Mouse (Mus musculus) forebrain, embryonic 14.5 days (tissue): ENCODE data around the gene Thy1. TPM values are rescaled to one million over a fixed set of nuclear protein-coding genes. Genes with fewer than 3 reads are reported as not detected.

Source experiments
- ATAC-seq: fragments of 200-750 bp; cut with Nextera tagmentation; 2 replicates; pipeline ENCODE4 v1.8.0; 2017; ENCODE audit warnings: mild to moderate bottlenecking, moderate library complexity
- DNase-seq: peaks from one replicate; pipeline ENCODE4 v3.0.0-alpha.2; 2015; ENCODE audit warnings: low spot score
- H3K27ac ChIP-seq: fragments of 300-500 bp; sonication (generic); 2 replicates; pipeline ENCODE4 v1.5.1; 2014; ENCODE audit warnings: low read depth, mild to moderate bottlenecking, control low read depth, low read length, moderate library complexity
- H3K27me3 ChIP-seq: fragments of 300-500 bp; sonication (generic); replicated peaks from 2 replicates; pipeline ENCODE4 v1.6.1; 2014; ENCODE audit warnings: low read length, control low read depth, mixed read lengths; ENCODE audit not compliant: control insufficient read depth, insufficient read depth
- H3K36me3 ChIP-seq: fragments of 300-500 bp; sonication (generic); 2 replicates; pipeline ENCODE4 v1.6.1; 2014; ENCODE audit warnings: low read length, control low read depth; ENCODE audit not compliant: control insufficient read depth, insufficient read depth
- H3K4me1 ChIP-seq: fragments of 300-500 bp; sonication (generic); 2 replicates; pipeline ENCODE4 v1.6.1; 2014; ENCODE audit warnings: antibody characterized with exemption, low read length, control low read depth; ENCODE audit not compliant: control insufficient read depth, insufficient read depth
- H3K4me2 ChIP-seq: fragments of 300-500 bp; sonication (generic); 2 replicates; pipeline ENCODE4 v1.6.1; 2014; ENCODE audit warnings: mild to moderate bottlenecking, control low read depth, low read length
- H3K4me3 ChIP-seq: fragments of 300-500 bp; sonication (generic); 2 replicates; pipeline ENCODE4 v1.5.1; 2014; ENCODE audit warnings: low read depth, low read length, control low read depth
- H3K9ac ChIP-seq: fragments of 300-500 bp; sonication (generic); 2 replicates; pipeline ENCODE4 v1.6.1; 2014; ENCODE audit warnings: mild to moderate bottlenecking, low read length, control low read depth, moderate library complexity
- H3K9me3 ChIP-seq: fragments of 300-500 bp; sonication (generic); replicated peaks from 2 replicates; pipeline ENCODE4 v1.6.1; 2016; ENCODE audit warnings: low read length, control low read depth, mixed read lengths; ENCODE audit not compliant: control insufficient read depth
- WGBS: fragments of 180-500 bp; shearing (Covaris S2); extraction: QIAGEN DNeasy Blood & Tissue Kit; methylation state at CpG from one replicate; pipeline ENCODE4 v1.1.7; 2014; 5-methylcytosine and 5-hydroxymethylcytosine counted together
- polyA plus RNA-seq: library from polyadenylated mRNA; unstranded; fragments of >200 nt; fragmentation: Nextera tagmentation; extraction: Ambion mirVana; gene quantifications from 2 replicates; pipeline ENCODE4 v1.2.1, GENCODE M21; 2014

Gene Thy1
- polyA plus RNA-seq, 1 experiment from 2014 or later, result 3.6 TPM

DNA sequence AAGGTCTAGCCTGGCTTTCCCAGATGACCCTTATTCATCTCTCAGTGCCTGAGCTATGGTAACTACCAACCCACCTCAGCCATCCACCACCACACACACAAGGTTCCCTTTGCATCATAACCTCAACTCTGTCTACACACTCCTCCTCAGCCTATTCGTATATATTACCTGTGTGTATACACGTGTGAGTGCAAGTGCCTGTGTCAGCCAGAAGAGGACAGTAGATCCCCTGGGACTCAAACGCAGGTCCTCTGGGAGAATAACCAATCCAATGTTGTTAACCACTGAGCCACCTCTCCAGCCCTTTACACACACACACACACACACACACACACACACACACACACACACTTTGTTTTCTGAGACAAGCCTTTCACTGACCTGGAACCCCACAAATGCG is 12.5 kb upstream of the Thy1 start:
- no peaks in the 10 kb centered on the region for H3K9me3 ChIP-seq
- WGBS, result 95% methylated on average over 4 of the region's 4 CpGs

DNA sequence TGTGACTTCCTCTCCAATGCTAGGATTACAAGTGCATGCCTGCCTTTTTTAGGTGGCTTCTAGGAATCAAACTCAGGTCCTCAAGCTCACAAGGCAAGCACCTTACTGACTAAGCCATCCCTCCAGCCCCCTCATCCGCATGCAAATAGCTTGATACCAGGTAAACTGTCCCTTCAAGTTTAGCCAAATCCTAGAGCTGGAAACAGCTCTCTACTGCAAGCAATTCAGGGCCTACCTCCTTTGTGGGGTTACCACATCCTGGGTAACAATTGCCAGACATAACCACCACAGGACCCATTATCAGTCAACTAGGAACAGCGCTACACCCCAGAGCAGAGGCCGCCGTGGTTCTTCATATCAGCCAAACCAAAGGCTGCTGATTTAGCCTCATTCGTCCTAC is 12.1 kb upstream of the Thy1 start:
- 89% methylated on average over 5 of the region's 5 CpGs for WGBS

More for the DNA sequence above, 12.5 kb upstream of the Thy1 start:
- DNase-seq (no peak), ATAC-seq (no peak)
- Histone ChIP-seq H3K4me1 (no peaks in the 10 kb centered on the region), H3K27ac (no peak overlapping the region), H3K4me2 (no peak overlapping the region), H3K36me3 (no peaks in the 10 kb centered on the region), H3K9ac (no peak overlapping the region), H3K27me3 (no peaks in the 10 kb centered on the region), H3K4me3 (no peak overlapping the region)

DNA sequence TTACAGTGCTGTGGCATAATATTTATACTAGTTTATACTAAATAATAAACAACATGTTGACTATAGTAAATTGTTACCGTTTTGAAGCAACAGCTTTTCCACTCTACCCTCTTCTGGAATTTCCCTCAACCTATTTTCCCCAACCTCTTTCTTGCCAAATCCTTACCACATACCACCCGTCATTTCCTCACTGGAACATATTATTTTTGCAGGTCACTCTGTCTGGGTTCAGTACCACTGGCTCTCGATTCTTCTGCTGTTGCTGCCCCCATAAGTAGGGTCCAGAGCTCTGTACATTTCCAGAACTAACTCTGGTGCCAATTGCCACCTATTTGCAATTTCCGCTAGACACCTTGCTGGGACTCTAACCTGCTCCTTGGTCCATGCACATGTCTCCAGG is 11.2 kb upstream of the Thy1 start:
- no peak overlapping the region for H3K27ac ChIP-seq
- H3K4me2 ChIP-seq, result no peak overlapping the region
- H3K9ac ChIP-seq, result no peak overlapping the region
- no peaks in the 10 kb centered on the region for H3K27me3 ChIP-seq
- WGBS, result 85% methylated on average over 4 of the region's 4 CpGs
- ATAC-seq (no peak), DNase-seq (no peak)
- H3K4me3 ChIP-seq, result no peak overlapping the region
- no peaks in the 10 kb centered on the region for H3K36me3 ChIP-seq
- no peaks in the 10 kb centered on the region for H3K4me1 ChIP-seq
- H3K9me3 ChIP-seq, result no peaks in the 10 kb centered on the region

More for the DNA sequence above, 12.1 kb upstream of the Thy1 start:
- H3K4me1 ChIP-seq, result no peaks in the 10 kb centered on the region
- no peak overlapping the region for H3K4me3 ChIP-seq
- ATAC-seq (no peak), DNase-seq (no peak)
- no peak overlapping the region for H3K4me2 ChIP-seq
- H3K9ac ChIP-seq, result no peak overlapping the region
- no peaks in the 10 kb centered on the region for H3K27me3 ChIP-seq
- H3K36me3 ChIP-seq, result no peaks in the 10 kb centered on the region
- H3K9me3 ChIP-seq, result no peaks in the 10 kb centered on the region
- H3K27ac ChIP-seq, result no peak overlapping the region

DNA sequence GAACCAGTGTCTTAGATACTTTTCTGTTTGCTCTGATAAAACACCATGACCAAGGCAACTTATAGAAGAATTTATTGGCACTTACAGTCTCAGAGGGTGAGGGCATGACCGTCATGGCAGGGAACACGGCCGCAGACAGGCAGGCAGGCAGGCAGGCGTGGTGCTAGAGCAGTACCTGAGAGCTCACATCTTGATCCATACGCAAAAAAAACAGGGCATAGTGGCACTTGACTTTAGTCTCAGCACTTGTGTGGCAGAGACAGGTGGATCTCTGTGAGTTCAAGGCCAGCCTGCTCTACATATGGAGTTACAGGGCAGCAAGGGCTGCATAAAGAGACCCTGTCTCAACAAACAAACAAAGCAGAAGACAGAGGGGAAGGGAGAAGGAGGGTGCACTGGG is 9.9 kb upstream of the Thy1 start:
- Histone ChIP-seq H3K9ac (no peak overlapping the region), H3K4me1 (no peaks in the 10 kb centered on the region), H3K9me3 (no peaks in the 10 kb centered on the region), H3K27ac (no peak overlapping the region), H3K4me2 (no peak overlapping the region), H3K27me3 (no peaks in the 10 kb centered on the region), H3K4me3 (no peak overlapping the region), H3K36me3 (no peaks in the 10 kb centered on the region)
- DNase-seq, result no peak
- 95% methylated on average over 5 of the region's 5 CpGs for WGBS
- ATAC-seq, result no peak

DNA sequence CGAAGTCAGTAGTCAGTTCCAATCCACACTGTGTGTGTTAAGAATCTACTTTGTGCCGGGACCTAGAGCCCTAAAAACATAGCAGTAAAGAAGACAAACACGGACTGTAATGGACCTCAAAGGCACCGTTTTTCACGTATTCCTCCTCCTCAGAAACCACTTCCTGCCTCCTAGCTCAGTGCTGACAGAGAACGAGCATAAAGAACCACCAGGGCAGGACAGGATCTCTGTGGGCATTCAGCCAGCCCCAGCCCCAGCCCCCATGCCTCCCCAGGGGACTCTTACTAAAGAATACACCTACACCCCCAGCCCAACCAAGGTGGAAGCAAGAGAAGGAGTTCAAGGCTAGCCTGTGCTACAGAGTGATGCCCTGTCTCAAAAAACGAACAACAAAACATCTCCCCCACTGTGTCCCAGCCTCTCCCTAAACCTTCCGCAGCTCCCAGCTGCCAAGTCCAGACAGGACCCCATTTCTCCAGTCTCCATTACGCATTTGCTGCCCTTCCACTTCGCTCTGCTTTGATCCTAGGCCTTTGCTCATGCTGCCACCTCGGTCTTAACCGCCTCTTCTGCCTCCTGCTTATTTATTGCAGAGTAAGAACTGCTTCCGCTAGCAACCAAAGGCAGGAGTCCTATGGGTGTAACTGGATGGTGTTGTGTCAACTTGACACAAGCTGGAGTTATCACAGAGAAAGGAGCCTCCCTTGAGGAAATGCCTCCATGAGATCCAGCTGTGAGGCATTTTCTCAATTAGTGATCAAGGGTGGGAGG is 9.0 kb upstream of the Thy1 start:
- Histone ChIP-seq H3K27me3 (no peaks in the 10 kb centered on the region), H3K9me3 (no peaks in the 10 kb centered on the region), H3K9ac (no peak overlapping the region), H3K27ac (no peak overlapping the region), H3K36me3 (no peaks in the 10 kb centered on the region), H3K4me3 (no peak overlapping the region), H3K4me2 (no peak overlapping the region), H3K4me1 (no peaks in the 10 kb centered on the region)
- DNase-seq (no peak), ATAC-seq (no peak)
- 75% methylated on average over 13 of the region's 13 CpGs for WGBS

- Histone ChIP-seq H3K27ac (no peak overlapping the region), H3K36me3 (no peaks in the 10 kb centered on the region), H3K9me3 (no peaks in the 10 kb centered on the region), H3K27me3 (peaks cover 3% of the 10 kb centered on the region; the same call in 1 of the 2 replicates), H3K4me2 (no peak overlapping the region), H3K4me1 (no peaks in the 10 kb centered on the region), H3K9ac (no peak overlapping the region), H3K4me3 (no peak overlapping the region)
- ATAC-seq (no peak), DNase-seq (no peak)
- 94% methylated on average over 5 of the region's 5 CpGs for WGBS
Observed at GRCm38 (mm10) chr9:44037106-44037505, 6.1 kb upstream of the Thy1 start.

- Histone ChIP-seq H3K36me3 (no peaks in the 10 kb centered on the region), H3K4me3 (no peak overlapping the region), H3K4me1 (peaks cover 3% of the 10 kb centered on the region; the same call in 1 of the 2 replicates), H3K4me2 (no peak overlapping the region), H3K27ac (no peak overlapping the region), H3K9ac (no peak overlapping the region), H3K9me3 (no peaks in the 10 kb centered on the region), H3K27me3 (peaks cover 25% of the 10 kb centered on the region)
- ATAC-seq (no peak), DNase-seq (peak; percentile 14)
- WGBS, result 66% methylated on average over 7 of the region's 7 CpGs
Observed at GRCm38 (mm10) chr9:44041511-44042395, 1.4 kb upstream of the Thy1 start.

- H3K9ac ChIP-seq, result no peak overlapping the region
- H3K27me3 ChIP-seq, result peaks cover 25% of the 10 kb centered on the region
- no peak overlapping the region for H3K4me3 ChIP-seq
- no peak overlapping the region for H3K27ac ChIP-seq
- no peaks in the 10 kb centered on the region for H3K9me3 ChIP-seq
- H3K4me2 ChIP-seq, result no peak overlapping the region
- no peak for ATAC-seq
- no peaks in the 10 kb centered on the region for H3K36me3 ChIP-seq
- peaks cover 3% of the 10 kb centered on the region; the same call in 1 of the 2 replicates for H3K4me1 ChIP-seq
- WGBS, result 78% methylated on average over 1 of the region's 1 CpGs
- DNase-seq, result no peak
Observed at GRCm38 (mm10) chr9:44042396-44042680, 846 bp upstream of the Thy1 start.
